Mouse (Mus musculus): ENCODE data around the gene Kctd21. TPM values are rescaled to one million over a fixed set of nuclear protein-coding genes. Genes with fewer than 3 reads are reported as not detected.

Gene Kctd21
- total and polyA plus RNA-seq, 3 experiments: 3.6 to 4.1 (median 3.7) TPM

DNA sequence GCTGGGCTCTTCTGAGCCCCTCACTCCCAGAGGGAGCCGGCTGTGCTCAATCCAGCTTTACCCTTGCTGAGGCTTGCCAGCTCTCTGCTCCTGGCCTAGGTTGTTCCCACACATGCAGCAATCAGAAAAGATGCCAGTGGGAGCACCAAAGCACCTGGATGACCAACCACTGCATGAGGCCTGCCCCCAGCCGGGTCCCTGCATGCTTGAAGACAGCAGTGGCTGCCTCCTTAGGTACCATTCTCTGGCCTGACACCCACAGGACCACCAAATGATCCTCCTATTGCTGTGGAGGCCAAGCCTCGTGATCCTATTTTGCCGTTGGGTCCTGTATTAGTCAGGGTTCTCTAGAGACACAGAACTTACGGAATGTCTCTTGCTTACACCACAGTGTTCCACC lies 18.8 kb downstream of the Kctd21 start:
- intact Hi-C loops (cut with DNase I): no loop called here
- TF ChIP-seq EP300 (IDR thresholded peaks at IDR 0.05; ENCODE audit: insufficient read depth, low read depth, low read length) (no peak), CTCF (IDR thresholded peaks at IDR 0.05) (no peak), POLR2A (IDR thresholded peaks at IDR 0.05; ENCODE audit: insufficient read depth, low read depth, low read length) (no peak)
- Histone ChIP-seq H3K4me1 (ENCODE audit: control insufficient read depth, insufficient read depth, low read length) (peaks cover 7% of the 10 kb centered on the region), H3K79me2 (replicated peaks; ENCODE audit: control insufficient read depth, insufficient read depth, low read length) (no peaks in the 10 kb centered on the region), H3K4me3 (no peak overlapping the region), H3K27me3 (ENCODE audit: control insufficient read depth, insufficient read depth, low read length) (no peaks in the 10 kb centered on the region), H3K27ac (no peak overlapping the region), H3K9ac (ENCODE audit: low read depth, low read length) (no peak overlapping the region), H3K36me3 (ENCODE audit: control insufficient read depth, insufficient read depth, low read length) (no peaks in the 10 kb centered on the region)
- peak in 1 of 2 experiments; percentile 9 for DNase-seq
- WGBS: 93% methylated on average over 5 of the region's 5 CpGs

DNA sequence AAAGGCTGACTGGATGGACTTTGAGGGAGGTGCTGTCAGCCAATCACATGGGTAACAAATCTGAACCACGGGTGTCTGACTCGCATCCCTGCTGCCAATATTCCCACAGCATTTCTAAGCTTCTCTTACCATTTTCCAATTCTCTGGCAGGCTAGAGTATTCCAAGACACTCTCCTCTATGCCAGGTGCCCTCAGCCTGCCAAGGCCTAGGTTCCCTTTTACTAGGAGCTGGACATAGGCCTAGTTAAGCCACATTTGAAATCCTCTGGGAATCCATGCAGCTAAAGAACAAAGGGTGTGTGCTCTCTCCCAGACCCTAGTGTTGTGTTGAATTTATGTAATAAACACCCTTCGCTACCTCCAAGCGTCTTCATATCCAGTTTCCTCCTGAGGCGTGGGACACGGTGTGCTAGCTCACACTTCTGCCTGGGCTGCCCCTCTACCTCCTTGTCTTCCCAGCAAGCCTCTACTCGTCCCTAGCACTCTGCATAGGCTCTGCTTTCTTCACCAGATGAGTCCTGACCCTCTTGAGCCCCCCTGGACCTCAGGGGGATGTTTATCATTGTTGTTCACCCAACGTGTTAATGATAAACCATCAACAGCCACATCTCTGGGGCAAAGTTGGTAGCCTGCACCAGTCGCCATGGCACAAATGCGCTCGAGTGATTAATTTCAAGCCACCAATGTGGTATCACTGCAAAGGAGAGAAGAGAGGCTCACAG lies 19.8 kb downstream of the Kctd21 start:
- WGBS: 86% methylated on average over 11 of the region's 11 CpGs

DNA sequence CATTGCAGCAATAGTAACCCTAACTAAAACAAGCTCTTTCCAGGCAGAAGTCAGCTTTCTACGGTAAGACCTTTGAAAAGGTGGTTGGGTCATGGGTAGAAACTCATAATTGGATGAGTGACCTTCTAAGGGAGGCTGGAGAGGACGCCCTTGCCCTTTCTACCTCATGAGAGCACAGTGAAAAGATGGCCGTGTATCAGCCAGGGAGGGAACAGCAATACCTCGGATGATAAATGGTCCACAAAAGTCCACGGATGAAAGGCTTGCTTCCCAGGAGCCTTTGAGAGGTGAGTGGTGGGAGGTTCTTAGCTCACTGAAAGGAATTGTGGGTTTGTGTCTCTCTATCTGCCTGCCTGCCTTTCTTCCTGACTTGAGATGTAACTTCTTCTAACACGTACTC lies 21.2 kb downstream of the Kctd21 start:
- Histone ChIP-seq H3K27me3 (ENCODE audit: control insufficient read depth, insufficient read depth, low read length) (no peaks in the 10 kb centered on the region), H3K36me3 (ENCODE audit: control insufficient read depth, insufficient read depth, low read length) (no peaks in the 10 kb centered on the region), H3K9ac (ENCODE audit: low read depth, low read length) (no peak overlapping the region), H3K27ac (no peak overlapping the region), H3K79me2 (replicated peaks; ENCODE audit: control insufficient read depth, insufficient read depth, low read length) (no peaks in the 10 kb centered on the region), H3K4me3 (no peak overlapping the region), H3K4me1 (ENCODE audit: control insufficient read depth, insufficient read depth, low read length) (peaks cover 10% of the 10 kb centered on the region)
- no peak for DNase-seq
- TF ChIP-seq CTCF (IDR thresholded peaks at IDR 0.05) (no peak), POLR2A (IDR thresholded peaks at IDR 0.05; ENCODE audit: insufficient read depth, low read depth, low read length) (no peak), EP300 (IDR thresholded peaks at IDR 0.05; ENCODE audit: insufficient read depth, low read depth, low read length) (no peak)
- WGBS: 93% methylated on average over 6 of the region's 6 CpGs
- intact Hi-C loops (cut with DNase I): no loop called here

More for the DNA sequence above, 19.8 kb downstream of the Kctd21 start:
- Histone ChIP-seq H3K4me3 (no peak overlapping the region), H3K36me3 (ENCODE audit: control insufficient read depth, insufficient read depth, low read length) (no peaks in the 10 kb centered on the region), H3K27ac (no peak overlapping the region), H3K79me2 (replicated peaks; ENCODE audit: control insufficient read depth, insufficient read depth, low read length) (no peaks in the 10 kb centered on the region), H3K27me3 (ENCODE audit: control insufficient read depth, insufficient read depth, low read length) (no peaks in the 10 kb centered on the region), H3K9ac (ENCODE audit: low read depth, low read length) (no peak overlapping the region), H3K4me1 (ENCODE audit: control insufficient read depth, insufficient read depth, low read length) (peaks cover 10% of the 10 kb centered on the region)
- DNase-seq: peak in 1 of 2 experiments; percentile 10
- TF ChIP-seq POLR2A (IDR thresholded peaks at IDR 0.05; ENCODE audit: insufficient read depth, low read depth, low read length) (no peak), CTCF (IDR thresholded peaks at IDR 0.05) (no peak), EP300 (IDR thresholded peaks at IDR 0.05; ENCODE audit: insufficient read depth, low read depth, low read length) (no peak)
- intact Hi-C loops (cut with DNase I): no loop called here

GRCm38 (mm10) chr7:97355068-97355841 lies 23.1 kb downstream of the Kctd21 start:
- Histone ChIP-seq H3K4me1 (ENCODE audit: control insufficient read depth, insufficient read depth, low read length) (peaks cover 10% of the 10 kb centered on the region), H3K36me3 (ENCODE audit: control insufficient read depth, insufficient read depth, low read length) (no peaks in the 10 kb centered on the region), H3K79me2 (replicated peaks; ENCODE audit: control insufficient read depth, insufficient read depth, low read length) (no peaks in the 10 kb centered on the region), H3K9ac (ENCODE audit: low read depth, low read length) (0 out of 2 replicates have a peak overlapping the region, but pooled peaks have one; percentile 44), H3K4me3 (no peak overlapping the region), H3K27me3 (ENCODE audit: control insufficient read depth, insufficient read depth, low read length) (no peaks in the 10 kb centered on the region), H3K27ac (peak overlapping the region; percentile 41)
- peak in 1 of 2 experiments; percentile 59 for DNase-seq
- TF ChIP-seq POLR2A (IDR thresholded peaks at IDR 0.05; ENCODE audit: insufficient read depth, low read depth, low read length) (0 out of 2 replicates have a peak, but pooled peaks have one; percentile 38), CTCF (IDR thresholded peaks at IDR 0.05) (no peak)
- WGBS: 27% methylated on average over 13 of the region's 13 CpGs
- intact Hi-C loops (cut with DNase I): no loop called here

DNA sequence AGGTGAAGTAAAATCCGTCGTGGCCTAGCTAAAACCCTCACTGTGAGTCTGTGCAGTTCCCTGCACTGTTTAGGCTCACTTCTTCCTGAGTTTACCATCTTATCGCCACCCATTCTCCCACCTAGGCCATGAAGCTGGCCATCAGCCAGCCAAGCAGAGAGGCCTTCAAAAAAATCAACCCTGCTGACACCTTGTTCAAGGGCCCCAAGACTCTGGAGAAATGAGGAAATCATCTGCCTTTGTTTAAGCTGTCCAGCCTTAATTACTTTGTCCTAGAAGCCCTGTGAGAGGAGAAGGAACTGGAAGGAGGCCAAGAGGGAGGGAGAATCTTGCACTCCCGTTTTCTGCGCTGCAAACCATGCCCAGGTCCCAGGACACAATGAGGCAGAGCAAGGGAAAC lies 24.1 kb downstream of the Kctd21 start:
- no peak overlapping the region for H3K4me3 ChIP-seq
- intact Hi-C loops (cut with DNase I): no loop called here
- H3K36me3 ChIP-seq (ENCODE audit: control insufficient read depth, insufficient read depth, low read length): no peaks in the 10 kb centered on the region
- no peaks in the 10 kb centered on the region for H3K79me2 ChIP-seq (replicated peaks; ENCODE audit: control insufficient read depth, insufficient read depth, low read length)
- 67% methylated on average over 5 of the region's 5 CpGs for WGBS
- no peak for TF ChIP-seq EP300 (IDR thresholded peaks at IDR 0.05; ENCODE audit: insufficient read depth, low read depth, low read length)
- no peak for TF ChIP-seq POLR2A (IDR thresholded peaks at IDR 0.05; ENCODE audit: insufficient read depth, low read depth, low read length)
- no peak for TF ChIP-seq CTCF (IDR thresholded peaks at IDR 0.05)
- H3K27me3 ChIP-seq (ENCODE audit: control insufficient read depth, insufficient read depth, low read length): no peaks in the 10 kb centered on the region
- peak overlapping the region; percentile 41 for H3K27ac ChIP-seq
- DNase-seq: no peak
- peaks cover 10% of the 10 kb centered on the region for H3K4me1 ChIP-seq (ENCODE audit: control insufficient read depth, insufficient read depth, low read length)
- H3K9ac ChIP-seq (ENCODE audit: low read depth, low read length): no peak overlapping the region

- WGBS: 52% methylated on average over 5 of the region's 5 CpGs
- TF ChIP-seq CTCF (IDR thresholded peaks at IDR 0.05) (no peak), EP300 (IDR thresholded peaks at IDR 0.05; ENCODE audit: insufficient read depth, low read depth, low read length) (no peak), POLR2A (IDR thresholded peaks at IDR 0.05; ENCODE audit: insufficient read depth, low read depth, low read length) (0 out of 2 replicates have a peak, but pooled peaks have one; percentile 16)
Observed at GRCm38 (mm10) chr7:97356875-97357276, 24.7 kb downstream of the Kctd21 start.

More at GRCm38 (mm10) chr7:97356875-97357276, 24.7 kb downstream of the Kctd21 start:
- peak overlapping the region; percentile 41 for H3K27ac ChIP-seq
- no peak overlapping the region for H3K4me3 ChIP-seq
- H3K9ac ChIP-seq (ENCODE audit: low read depth, low read length): no peak overlapping the region
- no peaks in the 10 kb centered on the region for H3K36me3 ChIP-seq (ENCODE audit: control insufficient read depth, insufficient read depth, low read length)
- intact Hi-C loops (cut with DNase I): no loop called here
- peaks cover 10% of the 10 kb centered on the region for H3K4me1 ChIP-seq (ENCODE audit: control insufficient read depth, insufficient read depth, low read length)
- no peaks in the 10 kb centered on the region for H3K79me2 ChIP-seq (replicated peaks; ENCODE audit: control insufficient read depth, insufficient read depth, low read length)
- H3K27me3 ChIP-seq (ENCODE audit: control insufficient read depth, insufficient read depth, low read length): no peaks in the 10 kb centered on the region
- DNase-seq: peak; percentile 65 to 82
